Mouse (Mus musculus): ENCODE results near the gene Gm5346. TPM values are rescaled to one million over a fixed set of nuclear protein-coding genes. Genes with fewer than 3 reads are reported as not detected.

The Gm5346 gene
- not detected in 2 replicates for polyA plus RNA-seq (2012; rRNA removed)

DNA sequence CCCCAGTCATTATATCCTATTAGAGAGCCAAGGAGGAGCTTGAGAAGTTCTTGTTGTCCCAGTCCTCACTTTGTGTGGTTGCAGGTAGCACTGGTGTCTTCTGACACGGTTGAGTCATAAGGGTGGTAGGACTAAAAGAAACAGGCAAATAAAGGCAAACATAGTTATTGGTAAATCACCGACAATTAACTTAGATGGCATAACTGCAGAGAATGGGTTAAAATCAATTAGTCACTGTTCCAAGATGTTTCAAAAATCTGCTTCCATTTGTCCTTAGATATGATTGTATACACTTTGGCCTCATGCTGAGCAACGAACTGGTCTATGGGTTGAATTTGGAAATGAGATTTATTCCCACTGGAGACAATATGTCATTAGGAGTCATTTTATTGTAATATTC lies at the start of gene Gm5346:
Gene Gm5346 (minus strand): TSS at position 101 of the 400 bp plus-strand sequence.

DNA sequence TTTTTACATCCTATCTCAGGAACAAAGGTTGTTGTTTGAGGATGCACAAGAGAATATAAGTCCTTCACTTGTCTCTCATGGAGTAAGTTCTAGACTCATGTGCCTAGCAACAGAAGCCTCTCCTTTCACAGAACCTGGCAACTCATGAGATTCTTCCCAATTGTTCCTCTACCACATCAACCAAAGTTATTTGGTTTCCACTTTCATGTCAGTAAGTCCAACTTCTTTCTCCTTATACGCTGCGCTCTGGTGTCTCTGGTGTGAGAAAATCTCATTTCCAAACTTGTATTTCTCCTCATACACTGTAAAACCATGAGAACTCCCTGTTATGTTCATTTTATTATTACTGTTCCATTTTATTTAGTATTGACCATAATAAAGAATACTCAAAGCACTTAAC lies 50.5 kb downstream of the Gm5346 start, which contains the start of gene Adam26a:
Gene Adam26a (minus strand): TSS at position 101 of the 400 bp plus-strand sequence.

Other genes with a start within 250 kb of the Gm5346 start
- gene Adam26b, start 99.2 kb downstream of the Gm5346 start, polyA plus RNA-seq (2012; rRNA removed): not detected in 2 replicates
- not detected in 2 replicates for gene Adam26a, start 50.6 kb downstream of the Gm5346 start, polyA plus RNA-seq (2012; rRNA removed)
- gene Adam34, start 82.8 kb upstream of the Gm5346 start, polyA plus RNA-seq (2012; rRNA removed): not detected in 2 replicates